Comparison of ENCODE assay signal across 19 mouse cellular contexts in genomic region chr2:92884976-92885375, GRCm38 (mm10). TPM values are rescaled to one million over a fixed set of nuclear protein-coding genes. Genes with fewer than 3 reads are reported as not detected.
DNase-seq lines count a peak whose midpoint lies in the region; ATAC-seq lines count a peak whose summit lies in the region.
"Had no signal": no experiment of that assay in that cellular context is flagged by ENCODE, and none has a peak within 500 bp of the region (broad histone marks: within the 10 kb centered on the region; RNA-seq: fewer than 3 reads in every experiment).

No protein-coding gene starts in this region.

- H3K9ac ChIP-seq in embryonic facial prominence, embryonic 14.5 days (ENCODE audit: low read depth, low read length): no peak overlapping the region
- no peak overlapping the region for H3K9ac ChIP-seq in liver, embryonic 12.5 days
- H3K9ac ChIP-seq: forebrain, embryonic 15.5 days; heart, embryonic 13.5 days; hindbrain, embryonic 15.5 days had no signal

- no peaks in the 10 kb centered on the region for H3K9me3 ChIP-seq in embryonic facial prominence, embryonic 14.5 days (ENCODE audit: control insufficient read depth, low read length)
- H3K9me3 ChIP-seq in liver, embryonic 12.5 days (replicated peaks): no peaks in the 10 kb centered on the region
- H3K9me3 ChIP-seq: forebrain, embryonic 15.5 days; G1E; heart, embryonic 13.5 days; hindbrain, embryonic 15.5 days had no signal

- no peak overlapping the region for H3K27ac ChIP-seq in embryonic facial prominence, embryonic 14.5 days (replicated peaks; ENCODE audit: low read depth, low read length)
- no peak overlapping the region for H3K27ac ChIP-seq in liver, embryonic 12.5 days
- H3K27ac ChIP-seq: forebrain, embryonic 15.5 days; heart, embryonic 13.5 days; hindbrain, embryonic 15.5 days had no signal

- H3K4me3 ChIP-seq in embryonic facial prominence, embryonic 14.5 days (ENCODE audit: low read depth, low read length): no peak overlapping the region
- H3K4me3 ChIP-seq in liver, embryonic 12.5 days: no peak overlapping the region
- H3K4me3 ChIP-seq: forebrain, embryonic 15.5 days; heart, embryonic 13.5 days; hindbrain, embryonic 15.5 days had no signal

- H3K27me3 ChIP-seq in embryonic facial prominence, embryonic 14.5 days (replicated peaks; ENCODE audit: control insufficient read depth, insufficient read depth, low read length): no peaks in the 10 kb centered on the region
- H3K27me3 ChIP-seq in liver, embryonic 12.5 days (replicated peaks): peaks cover 9% of the 10 kb centered on the region
- H3K27me3 ChIP-seq: forebrain, embryonic 15.5 days; hindbrain, embryonic 15.5 days had no signal

- 74% methylated on average over 6 of the region's 6 CpGs for WGBS in embryonic facial prominence, embryonic 14.5 days
- 77% methylated on average over 6 of the region's 6 CpGs for WGBS in liver, embryonic 12.5 days (ENCODE audit: insufficient replicate concordance)

- H3K4me2 ChIP-seq in embryonic facial prominence, embryonic 14.5 days (ENCODE audit: low read depth, low read length): no peak overlapping the region
- H3K4me2 ChIP-seq in liver, embryonic 12.5 days: no peak overlapping the region
- H3K4me2 ChIP-seq: forebrain, embryonic 15.5 days; heart, embryonic 13.5 days; hindbrain, embryonic 15.5 days had no signal

- no peak for ATAC-seq in embryonic facial prominence, embryonic 14.5 days (ENCODE audit: low read depth)
- ATAC-seq in liver, embryonic 12.5 days: no peak
- ATAC-seq: CD4-positive, CD25-positive, alpha-beta regulatory T cell, adult 4 months; forebrain, embryonic 15.5 days had no signal

- H3K36me3 ChIP-seq in embryonic facial prominence, embryonic 14.5 days (ENCODE audit: control insufficient read depth, insufficient read depth, low read length): no peaks in the 10 kb centered on the region
- H3K36me3 ChIP-seq in liver, embryonic 12.5 days: no peaks in the 10 kb centered on the region
- H3K36me3 ChIP-seq: forebrain, embryonic 15.5 days; G1E; heart, embryonic 13.5 days; hindbrain, embryonic 15.5 days had no signal

- DNase-seq in heart, adult 11 months: peak; percentile 61
- no peak for DNase-seq in heart, adult 18-20 months
- DNase-seq in embryonic facial prominence, embryonic 14.5 days (ENCODE audit: low spot score): peak; percentile 40
- DNase-seq in urinary bladder, adult 2 months (ENCODE audit: low spot score): peak; percentile 52
- DNase-seq in ovary, postnatal 14 days (ENCODE audit: low spot score): no peak
- no peak for DNase-seq in ovary, adult 18-20 months (ENCODE audit: low spot score)
- DNase-seq: adrenal gland, postnatal 10 days; B cell, adult 2 months; cerebellum, adult 11-12 months; cerebellum, adult 9-10 months; cerebellum, postnatal 25 days; gastrocnemius, postnatal 14 days; heart, postnatal 36 days had no signal

- H3K4me1 ChIP-seq in embryonic facial prominence, embryonic 14.5 days (ENCODE audit: control insufficient read depth, insufficient read depth, low read length): peaks cover 7% of the 10 kb centered on the region; the same call in 1 of the 2 replicates
- H3K4me1 ChIP-seq in liver, embryonic 12.5 days: 0 out of 2 replicates have a peak, but pooled peaks cover 3% of the 10 kb centered on the region

RNA-seq across cellular contexts. Expression of gene Syt13, which starts 29.9 kb away (rescaled TPM):
- under 1 TPM; 0.32 to 0.75 TPM for total RNA-seq in heart, adult 18-20 months (2021)
- polyA plus RNA-seq in embryonic facial prominence, embryonic 14.5 days (2014; fragmentation: Nextera tagmentation; extraction: Ambion mirVana): 8.7 and 11.6 TPM in 2 replicates
- 0.60 and 0.62 TPM in 2 replicates for polyA plus RNA-seq in urinary bladder, adult 2 months (2012; rRNA removed)
- polyA plus RNA-seq in liver, embryonic 12.5 days (2016; fragmentation: Nextera tagmentation; extraction: Ambion mirVana): 0.43 and 0.44 TPM in 2 replicates
- polyA plus RNA-seq: CD4-positive, CD25-positive, alpha-beta regulatory T cell, adult 4 months; G1E had no signal

Comparison
In these comparisons a context has a peak if more than half of its experiments do, and no peak if none do; other contexts are left out.
1. DNase-seq: peak in heart, adult 11 months (single experiment), embryonic facial prominence, embryonic 14.5 days (single experiment) and urinary bladder, adult 2 months (single experiment); none in heart, adult 18-20 months (0 of 2), ovary, postnatal 14 days (single experiment) and ovary, adult 18-20 months (single experiment).